Comparison of ENCODE assay signal across 21 mouse cellular contexts in the genomic region with DNA sequence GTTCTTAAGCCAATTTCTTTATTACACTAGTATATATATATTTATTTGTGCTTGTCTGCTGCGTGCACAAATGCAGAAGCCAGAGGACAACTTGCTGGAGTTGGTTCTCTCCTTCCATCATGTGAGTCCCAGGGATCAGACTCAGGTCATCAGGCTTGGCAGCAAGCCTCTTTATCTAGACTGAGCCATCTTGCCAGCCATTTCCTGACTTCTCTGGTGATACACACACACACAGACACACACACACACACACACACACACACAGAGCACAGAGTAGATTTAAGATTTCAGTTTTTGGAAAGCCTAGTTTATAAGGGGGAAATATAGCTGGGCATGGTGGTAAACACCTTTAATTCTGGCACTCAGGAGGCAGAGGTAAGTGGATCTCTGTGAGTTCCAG.
DNase-seq lines count a peak whose midpoint lies in the region; ATAC-seq and TF ChIP-seq lines count a peak whose summit lies in the region.
"Had no signal": no experiment of that assay in that cellular context is flagged by ENCODE, and none has a peak within 500 bp of the region (broad histone marks: within the 10 kb centered on the region; RNA-seq: fewer than 3 reads in every experiment).

No protein-coding gene starts in this region.

- no peak overlapping the region for H3K9ac ChIP-seq in heart, embryonic 16.5 days (ENCODE audit: low read length)
- H3K9ac ChIP-seq in MEL (ENCODE audit: control insufficient read depth, low read depth, low read length, poor library complexity, severe bottlenecking) = no peak overlapping the region
- no peak overlapping the region for H3K9ac ChIP-seq in midbrain, embryonic 15.5 days
- H3K9ac ChIP-seq: embryonic facial prominence, embryonic 15.5 days; forebrain, postnatal 0 days; hindbrain, embryonic 13.5 days; limb, embryonic 13.5 days; liver, embryonic 14.5 days; midbrain, embryonic 13.5 days; neural tube, embryonic 13.5 days had no signal

- ATAC-seq in heart, embryonic 16.5 days (replicated peaks; ENCODE audit: extremely low read depth, insufficient read depth, low FRiP score) = no peak
- no peak for ATAC-seq in midbrain, embryonic 15.5 days (replicated peaks)
- ATAC-seq: forebrain, postnatal 0 days; inflammation-experienced regulatory T-cells, adult 6 months; midbrain, embryonic 13.5 days; Patski had no signal

- no peak for TF ChIP-seq CTCF in MEL (IDR thresholded peaks at IDR 0.05 in 2 of 3, conservative IDR thresholded peaks at IDR 0.05 in 1 of 3; ENCODE audit: control insufficient read depth in 1 of 3, insufficient read depth in 1 of 3, low read depth in 2 of 3, low read length in 3 of 3, poor library complexity in 1 of 3, severe bottlenecking in 1 of 3)
- no peak for TF ChIP-seq CTCF in lung, adult 2 months (IDR thresholded peaks at IDR 0.05; ENCODE audit: insufficient read depth, low read length)
- TF ChIP-seq CTCF in layer of hippocampus, adult 2 months (conservative IDR thresholded peaks at IDR 0.05) = no peak

- H3K9me3 ChIP-seq in heart, embryonic 16.5 days (replicated peaks; ENCODE audit: control insufficient read depth, low read length) = no peaks in the 10 kb centered on the region
- no peaks in the 10 kb centered on the region for H3K9me3 ChIP-seq in MEL (replicated peaks; ENCODE audit: insufficient read depth, low read length)
- no peaks in the 10 kb centered on the region for H3K9me3 ChIP-seq in midbrain, embryonic 15.5 days
- H3K9me3 ChIP-seq: embryonic facial prominence, embryonic 15.5 days; hindbrain, embryonic 13.5 days; limb, embryonic 13.5 days; midbrain, embryonic 13.5 days; neural tube, embryonic 13.5 days had no signal

- TF ChIP-seq POLR2A in MEL (IDR thresholded peaks at IDR 0.05; ENCODE audit: control insufficient read depth in 1 of 2, insufficient read depth in 1 of 2, low read depth in 1 of 2, low read length in 2 of 2, poor library complexity in 1 of 2) = no peak
- no peak for TF ChIP-seq POLR2A in lung, adult 2 months (IDR thresholded peaks at IDR 0.05; ENCODE audit: borderline replicate concordance, extremely low read depth, low read depth, low read length)

- intact Hi-C loops in heart, postnatal 36 days (cut with DNase I) = no loop called here

- H3K79me2 ChIP-seq in MEL (ENCODE audit: control insufficient read depth, insufficient read depth, low read length, poor library complexity) = no peaks in the 10 kb centered on the region

- H3K4me1 ChIP-seq in heart, embryonic 16.5 days (ENCODE audit: control insufficient read depth, insufficient read depth, low read length) = peaks cover 2% of the 10 kb centered on the region; the same call in 1 of the 2 replicates
- H3K4me1 ChIP-seq in MEL (ENCODE audit: control insufficient read depth in 1 of 2, insufficient read depth in 2 of 2, low read length in 2 of 2) = no peaks in the 10 kb centered on the region; a peak in 1 of 4 replicates
- peaks cover 14% of the 10 kb centered on the region for H3K4me1 ChIP-seq in lung, adult 2 months (ENCODE audit: control insufficient read depth, insufficient read depth, low read length)
- no peaks in the 10 kb centered on the region for H3K4me1 ChIP-seq in midbrain, embryonic 15.5 days
- H3K4me1 ChIP-seq: embryonic facial prominence, embryonic 15.5 days; limb, embryonic 13.5 days; midbrain, embryonic 13.5 days; neural tube, embryonic 13.5 days had no signal

- no peak overlapping the region for H3K4me3 ChIP-seq in heart, embryonic 16.5 days (ENCODE audit: low read length)
- no peak overlapping the region for H3K4me3 ChIP-seq in MEL (ENCODE audit: control insufficient read depth in 1 of 2, insufficient read depth in 1 of 2, low read depth in 2 of 2, low read length in 2 of 2)
- no peak overlapping the region for H3K4me3 ChIP-seq in lung, adult 2 months (replicated peaks; ENCODE audit: extremely low read depth, low read depth, low read length)
- H3K4me3 ChIP-seq in layer of hippocampus, adult 2 months = no peak overlapping the region
- H3K4me3 ChIP-seq in midbrain, embryonic 15.5 days = no peak overlapping the region
- H3K4me3 ChIP-seq: embryonic facial prominence, embryonic 15.5 days; hindbrain, embryonic 13.5 days; limb, embryonic 13.5 days; midbrain, embryonic 13.5 days; neural tube, embryonic 13.5 days had no signal

- no peaks in the 10 kb centered on the region for H3K36me3 ChIP-seq in heart, embryonic 16.5 days (ENCODE audit: control insufficient read depth, insufficient read depth)
- no peaks in the 10 kb centered on the region for H3K36me3 ChIP-seq in MEL (ENCODE audit: control insufficient read depth in 1 of 2, insufficient read depth in 2 of 2, low read length in 2 of 2)
- H3K36me3 ChIP-seq in midbrain, embryonic 15.5 days (replicated peaks) = no peaks in the 10 kb centered on the region
- H3K36me3 ChIP-seq: embryonic facial prominence, embryonic 15.5 days; hindbrain, embryonic 13.5 days; limb, embryonic 13.5 days; midbrain, embryonic 13.5 days; neural tube, embryonic 13.5 days had no signal

- DNase-seq in heart, postnatal 36 days = no peak
- peak; percentile 33 for DNase-seq in MEL (ENCODE audit: low read depth, low spot score)
- peak; percentile 26 for DNase-seq in lung, adult 2 months
- peak; percentile 43 for DNase-seq in lung, postnatal 25 days (ENCODE audit: low spot score)
- no peak for DNase-seq in layer of hippocampus, adult 2 months (ENCODE audit: low spot score in 2 of 2)
- DNase-seq: adrenal gland, postnatal 25 days; cerebellum, adult 11-12 months; cerebellum, postnatal 25 days; forebrain, postnatal 0 days; right cerebral cortex, postnatal 14 days; thymus, postnatal 36 days had no signal

- no peak for TF ChIP-seq RAD21 in MEL (IDR thresholded peaks at IDR 0.05; ENCODE audit: low read depth, low read length)

- 56% methylated on average over 1 of the region's 1 CpGs for WGBS in heart, embryonic 16.5 days
- 32% methylated on average over 1 of the region's 1 CpGs for WGBS in lung, adult 2 months
- 80% methylated on average over 1 of the region's 1 CpGs for WGBS in midbrain, embryonic 15.5 days

- H3K27ac ChIP-seq in heart, embryonic 16.5 days (ENCODE audit: low read length) = peak overlapping the region; percentile 45
- H3K27ac ChIP-seq in MEL (ENCODE audit: control insufficient read depth, low read depth, low read length) = no peak overlapping the region
- no peak overlapping the region for H3K27ac ChIP-seq in layer of hippocampus, adult 2 months
- H3K27ac ChIP-seq in midbrain, embryonic 15.5 days = no peak overlapping the region
- H3K27ac ChIP-seq: embryonic facial prominence, embryonic 15.5 days; hindbrain, embryonic 13.5 days; limb, embryonic 13.5 days; liver, embryonic 14.5 days; midbrain, embryonic 13.5 days; neural tube, embryonic 13.5 days had no signal

- peak; percentile 19 to 47; a peak in 1 of 4 replicates for TF ChIP-seq EP300 in MEL (IDR thresholded peaks at IDR 0.05; ENCODE audit: low read depth in 1 of 2, low read length in 2 of 2)

- no peaks in the 10 kb centered on the region for H3K27me3 ChIP-seq in heart, embryonic 16.5 days (ENCODE audit: control insufficient read depth, insufficient read depth, low read length)
- H3K27me3 ChIP-seq in MEL (ENCODE audit: control insufficient read depth in 1 of 2, insufficient read depth in 2 of 2, low read length in 2 of 2) = no peaks in the 10 kb centered on the region
- H3K27me3 ChIP-seq in midbrain, embryonic 15.5 days (replicated peaks) = no peaks in the 10 kb centered on the region
- H3K27me3 ChIP-seq: embryonic facial prominence, embryonic 15.5 days; hindbrain, embryonic 13.5 days; limb, embryonic 13.5 days; midbrain, embryonic 13.5 days; neural tube, embryonic 13.5 days; Patski had no signal

- H3K4me2 ChIP-seq in heart, embryonic 16.5 days (ENCODE audit: low read depth, low read length) = no peak overlapping the region
- H3K4me2 ChIP-seq in midbrain, embryonic 15.5 days = no peak overlapping the region
- H3K4me2 ChIP-seq: embryonic facial prominence, embryonic 15.5 days; hindbrain, embryonic 13.5 days; limb, embryonic 13.5 days; midbrain, embryonic 13.5 days; neural tube, embryonic 13.5 days had no signal

TF ChIP-seq in MEL, 35 proteins besides CTCF, POLR2A, EP300 and RAD21:
- TF ChIP-seq RCOR1 (IDR thresholded peaks at IDR 0.05; ENCODE audit: low read depth, low read length) (no peak), USF2 (IDR thresholded peaks at IDR 0.05; ENCODE audit: borderline replicate concordance in 1 of 2, insufficient read depth in 1 of 2, low read depth in 1 of 2, low read length in 2 of 2) (no peak), GATA1 (IDR thresholded peaks at IDR 0.05; ENCODE audit: low read depth, low read length) (peak; percentile 62), MAZ (IDR thresholded peaks at IDR 0.05; ENCODE audit: low read depth, low read length) (no peak), HCFC1 (IDR thresholded peaks at IDR 0.05; ENCODE audit: low read depth, low read length) (no peak)

Comparison
In these comparisons a context has a peak if more than half of its experiments do, and no peak if none do; other contexts are left out.
1. DNase-seq: peak in MEL (single experiment), lung, adult 2 months (single experiment) and lung, postnatal 25 days (single experiment); none in heart, postnatal 36 days (0 of 2) and layer of hippocampus, adult 2 months (0 of 2).